Mouse (Mus musculus) midbrain, embryonic 16.5 days (tissue): ENCODE data around the gene Synpo2. TPM values are rescaled to one million over a fixed set of nuclear protein-coding genes. Genes with fewer than 3 reads are reported as not detected.

Source experiments
- ATAC-seq: fragments of 200-750 bp; cut with Nextera tagmentation; 2 replicates; pipeline ENCODE4 v1.8.0; 2017; ENCODE audit warnings: moderate TSS enrichment
- H3K27ac ChIP-seq: fragments of 300-500 bp; sonication (generic); 2 replicates; pipeline ENCODE4 v1.5.1; 2014; ENCODE audit warnings: mild to moderate bottlenecking, low read length, mixed read lengths
- H3K27me3 ChIP-seq: fragments of 300-500 bp; sonication (generic); 2 replicates; pipeline ENCODE4 v1.6.1; 2014; ENCODE audit warnings: low read depth, low read length, mixed read lengths; ENCODE audit not compliant: control insufficient read depth, insufficient read depth
- H3K36me3 ChIP-seq: fragments of 300-500 bp; sonication (generic); 2 replicates; pipeline ENCODE4 v1.6.1; 2014; ENCODE audit warnings: mild to moderate bottlenecking, low read length, moderate library complexity, mixed read lengths; ENCODE audit not compliant: control insufficient read depth, insufficient read depth
- H3K4me1 ChIP-seq: fragments of 300-500 bp; sonication (generic); 2 replicates; pipeline ENCODE4 v1.6.1; 2014; ENCODE audit warnings: mild to moderate bottlenecking, low read length, mixed read lengths; ENCODE audit not compliant: control insufficient read depth, insufficient read depth
- H3K4me2 ChIP-seq: fragments of 300-500 bp; sonication (generic); 2 replicates; pipeline ENCODE4 v1.6.1; 2014; ENCODE audit warnings: mild to moderate bottlenecking, low read length, mixed read lengths
- H3K4me3 ChIP-seq: fragments of 300-500 bp; sonication (generic); 2 replicates; pipeline ENCODE4 v1.5.1; 2014; ENCODE audit warnings: low read depth, mild to moderate bottlenecking, low read length, moderate library complexity, mixed read lengths
- H3K9ac ChIP-seq: fragments of 300-500 bp; sonication (generic); 2 replicates; pipeline ENCODE4 v1.6.1; 2014; ENCODE audit warnings: low read depth, low read length, mixed read lengths
- H3K9me3 ChIP-seq: fragments of 300-500 bp; sonication (generic); replicated peaks from 2 replicates; pipeline ENCODE4 v1.6.1; 2014; ENCODE audit warnings: mild to moderate bottlenecking, low read length, mixed read lengths; ENCODE audit not compliant: control insufficient read depth, poor library complexity, severe bottlenecking
- WGBS: fragments of 180-500 bp; shearing (Covaris S2); extraction: QIAGEN DNeasy Blood & Tissue Kit; methylation state at CpG from one replicate; pipeline ENCODE4 v1.1.7; 2014; 5-methylcytosine and 5-hydroxymethylcytosine counted together
- polyA plus RNA-seq: library from polyadenylated mRNA; unstranded; fragments of >200 nt; fragmentation: Nextera tagmentation; extraction: Ambion mirVana; gene quantifications from 2 replicates; pipeline ENCODE4 v1.2.1, GENCODE M21; 2015

Gene Synpo2
- polyA plus RNA-seq = 2.3 and 3.2 TPM in 2 replicates

GRCm38 (mm10) chr3:123235921-123236320, at the start of gene Synpo2:
Synpo2 (minus strand) TSS chr3:123236149.
- Histone ChIP-seq H3K36me3 (no peaks in the 10 kb centered on the region), H3K4me2 (peak within 1 kb of the TSS; percentile 86), H3K27ac (no peak within 1 kb of the TSS), H3K4me3 (peak within 1 kb of the TSS; percentile 46), H3K4me1 (peaks cover 10% of the 10 kb centered on the region), H3K27me3 (no peaks in the 10 kb centered on the region), H3K9me3 (no peaks in the 10 kb centered on the region), H3K9ac (peak within 1 kb of the TSS; percentile 52)
- ATAC-seq = peak; percentile 79
- under 1% methylated on average over 20 of the region's 20 CpGs for WGBS

DNA sequence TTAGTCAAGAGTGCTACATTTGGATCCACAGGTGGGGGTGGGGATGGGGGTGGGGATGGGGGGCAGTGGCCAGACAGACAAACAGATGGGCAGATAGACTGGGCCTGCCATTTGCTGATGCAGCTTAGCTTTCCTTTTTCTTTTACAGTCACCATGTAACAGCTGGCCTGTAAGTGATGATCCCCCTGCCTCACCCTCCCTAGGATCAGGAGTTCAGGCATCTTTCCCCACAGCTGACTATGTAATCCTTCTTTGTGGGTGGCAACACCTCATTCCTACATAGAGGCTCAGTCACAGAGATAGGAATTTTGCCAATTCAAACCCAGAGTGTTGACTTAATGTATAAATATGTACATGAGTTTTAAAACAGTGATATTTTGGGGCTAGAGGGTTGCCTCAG, 49.7 kb upstream of the Synpo2 start:
- Histone ChIP-seq H3K4me3 (no peak overlapping the region), H3K36me3 (no peaks in the 10 kb centered on the region), H3K27ac (no peak overlapping the region), H3K9ac (no peak overlapping the region), H3K9me3 (no peaks in the 10 kb centered on the region), H3K4me2 (no peak overlapping the region), H3K27me3 (no peaks in the 10 kb centered on the region), H3K4me1 (no peaks in the 10 kb centered on the region)
- no peak for ATAC-seq

GRCm38 (mm10) chr3:123284284-123284683, 48.3 kb upstream of the Synpo2 start:
- Histone ChIP-seq H3K4me3 (no peak overlapping the region), H3K9me3 (no peaks in the 10 kb centered on the region), H3K27ac (no peak overlapping the region), H3K9ac (no peak overlapping the region), H3K36me3 (no peaks in the 10 kb centered on the region), H3K4me1 (no peaks in the 10 kb centered on the region), H3K4me2 (no peak overlapping the region), H3K27me3 (no peaks in the 10 kb centered on the region)
- WGBS = 95% methylated on average over 5 of the region's 5 CpGs
- ATAC-seq = no peak

DNA sequence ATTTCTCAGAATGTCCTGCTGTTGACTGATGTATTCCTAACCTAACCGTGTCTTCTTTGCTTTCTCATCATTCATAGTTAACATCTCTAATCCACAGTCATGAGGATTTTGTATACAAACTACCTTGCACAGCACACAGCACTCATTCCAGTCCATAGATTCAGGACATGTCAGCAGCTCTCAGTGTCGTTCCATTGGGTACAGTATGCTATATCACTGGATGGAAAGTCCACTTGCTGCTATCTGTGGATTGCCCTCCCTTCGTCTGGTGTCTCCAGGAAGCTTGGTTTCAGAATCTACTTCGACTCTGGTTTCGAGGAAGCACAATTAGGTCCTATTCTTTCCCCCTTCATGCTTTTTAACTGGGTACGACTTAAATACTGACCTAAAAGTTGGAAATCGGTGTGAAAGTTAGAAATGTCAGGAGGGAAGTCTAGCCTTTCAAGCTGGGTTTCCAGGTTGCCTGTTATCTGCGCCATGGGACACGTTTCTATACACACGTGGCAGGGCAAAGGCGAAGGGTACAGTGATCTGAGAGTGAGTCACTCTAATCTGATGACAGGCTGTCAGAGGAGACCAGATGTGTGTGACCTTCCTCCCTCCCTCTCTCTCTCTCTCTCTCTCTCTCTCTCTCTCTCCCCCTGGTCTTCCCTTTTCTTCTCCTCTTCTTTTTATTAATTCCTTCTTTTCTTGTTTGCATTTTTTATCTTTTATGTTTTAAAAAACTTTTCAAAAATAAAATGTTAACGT, 47.1 kb upstream of the Synpo2 start:
- Histone ChIP-seq H3K4me2 (no peak overlapping the region), H3K9ac (no peak overlapping the region), H3K9me3 (no peaks in the 10 kb centered on the region), H3K36me3 (no peaks in the 10 kb centered on the region), H3K27me3 (no peaks in the 10 kb centered on the region), H3K27ac (no peak overlapping the region), H3K4me3 (no peak overlapping the region), H3K4me1 (no peaks in the 10 kb centered on the region)
- WGBS = 88% methylated on average over 12 of the region's 12 CpGs
- ATAC-seq = no peak

- Histone ChIP-seq H3K4me3 (peak overlapping the region; percentile 65), H3K9me3 (no peaks in the 10 kb centered on the region), H3K27ac (peak overlapping the region; percentile 9; the same call in 1 of the 2 replicates), H3K9ac (peak overlapping the region; percentile 71), H3K4me1 (peaks cover 2% of the 10 kb centered on the region; the same call in 1 of the 2 replicates), H3K27me3 (no peaks in the 10 kb centered on the region), H3K4me2 (peak overlapping the region; percentile 95), H3K36me3 (no peaks in the 10 kb centered on the region)
- peak; percentile 69 for ATAC-seq
- under 1% methylated on average over 25 of the region's 25 CpGs for whole genome bisulfite sequencing
These were observed 31.8 kb upstream of the Synpo2 start for GRCm38 (mm10) chr3:123267741-123268201.

GRCm38 (mm10) chr3:123266753-123267651, 31.1 kb upstream of the Synpo2 start, which contains the start of gene Sec24d:
Sec24d (plus strand) TSS chr3:123267455.
- peak; percentile 95 for ATAC-seq
- Histone ChIP-seq H3K4me3 (peak within 1 kb of the TSS; percentile 65), H3K9ac (peak within 1 kb of the TSS; percentile 71), H3K36me3 (no peaks in the 10 kb centered on the region), H3K27ac (peak within 1 kb of the TSS; percentile 9; the same call in 1 of the 2 replicates), H3K4me2 (peak within 1 kb of the TSS; percentile 95), H3K27me3 (no peaks in the 10 kb centered on the region), H3K4me1 (peaks cover 2% of the 10 kb centered on the region; the same call in 1 of the 2 replicates), H3K9me3 (no peaks in the 10 kb centered on the region)
- WGBS = 3% methylated on average over 66 of the region's 68 CpGs

DNA sequence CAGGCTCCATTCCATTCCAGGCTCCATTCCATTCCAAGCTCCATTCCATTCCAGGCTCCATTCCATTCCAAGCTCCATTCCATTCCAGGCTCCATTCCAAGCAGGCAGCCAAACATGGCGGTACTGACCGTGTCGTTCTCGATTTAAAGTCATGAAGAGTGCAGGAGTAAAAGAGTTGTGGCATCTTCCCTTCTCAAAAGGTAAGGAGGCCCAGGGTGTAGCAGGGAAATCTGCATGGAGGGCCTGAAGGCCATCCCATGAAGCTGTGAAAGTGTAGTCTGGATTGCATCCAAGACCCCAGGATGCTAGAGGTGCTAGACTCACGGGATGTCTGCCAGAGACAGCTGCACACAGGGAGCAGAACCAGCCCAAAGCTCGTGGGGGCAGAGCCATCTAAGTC, 28.8 kb upstream of the Synpo2 start:
- H3K9me3 ChIP-seq = no peaks in the 10 kb centered on the region
- H3K4me1 ChIP-seq = peaks cover 2% of the 10 kb centered on the region; the same call in 1 of the 2 replicates
- no peak for ATAC-seq
- no peaks in the 10 kb centered on the region for H3K36me3 ChIP-seq
- whole genome bisulfite sequencing = 60% methylated on average over 6 of the region's 6 CpGs
- H3K4me2 ChIP-seq = peak overlapping the region; percentile 29; the same call in 1 of the 2 replicates
- peak overlapping the region; percentile 33 for H3K4me3 ChIP-seq
- H3K27me3 ChIP-seq = no peaks in the 10 kb centered on the region
- no peak overlapping the region for H3K9ac ChIP-seq
- H3K27ac ChIP-seq = no peak overlapping the region

DNA sequence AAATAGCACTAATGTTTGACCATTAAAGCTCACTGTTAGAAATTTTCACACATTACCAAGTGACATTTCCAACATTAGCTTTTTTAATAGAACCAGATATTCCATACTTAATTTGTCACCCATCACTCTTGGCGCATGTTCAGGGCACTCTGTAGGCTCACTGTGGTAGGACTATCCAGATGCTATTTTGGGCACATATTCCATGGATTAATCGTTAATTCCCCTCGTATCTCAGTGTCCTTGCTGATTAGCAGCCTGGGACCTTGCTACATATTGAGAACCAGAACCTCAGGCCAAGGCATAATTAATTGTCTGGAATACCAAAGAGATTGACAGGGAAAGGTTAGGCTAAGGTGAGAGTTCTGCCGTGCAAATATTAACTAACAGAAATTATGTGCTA, 22.8 kb upstream of the Synpo2 start:
- no peak for ATAC-seq
- H3K27ac ChIP-seq = no peak overlapping the region

More for the DNA sequence above, 22.8 kb upstream of the Synpo2 start:
- Histone ChIP-seq H3K4me2 (no peak overlapping the region), H3K9me3 (no peaks in the 10 kb centered on the region), H3K9ac (no peak overlapping the region), H3K36me3 (no peaks in the 10 kb centered on the region), H3K4me3 (no peak overlapping the region), H3K27me3 (no peaks in the 10 kb centered on the region), H3K4me1 (no peaks in the 10 kb centered on the region)
- WGBS = 68% methylated on average over 4 of the region's 4 CpGs
